Mouse (Mus musculus) olfactory bulb, adult 2 months (tissue): ENCODE results near the gene Bglap3.

Source experiments
- CTCF ChIP-seq: fragments of 200-500 bp; IDR thresholded peaks from 2 replicates; pipeline ENCODE4 v1.5.1; 2012; ENCODE audit warnings: low read depth, mild to moderate bottlenecking, low read length, moderate library complexity; ENCODE audit not compliant: insufficient read depth
- POLR2A ChIP-seq: fragments of 200-500 bp; IDR thresholded peaks from 2 replicates; pipeline ENCODE4 v1.6.1; 2012; ENCODE audit warnings: mild to moderate bottlenecking, low read depth, low read length, moderate library complexity; ENCODE audit not compliant: insufficient read depth

GRCm38 (mm10) chr3:88364337-88364736 lies 8.2 kb downstream of the Bglap3 start, which contains the start of gene Paqr6:
- TF ChIP-seq POLR2A (no peak), CTCF (no peak)
